Mouse (Mus musculus): ENCODE results near the gene Lpcat1. TPM values are rescaled to one million over a fixed set of nuclear protein-coding genes. Genes with fewer than 3 reads are reported as not detected.
A peak's percentile ranks its signal among the peaks of the same experiment; 100 is the strongest.

Lpcat1 gene
- polyA plus RNA-seq, 1 experiment from 2014 or later = 73.9 TPM

DNA sequence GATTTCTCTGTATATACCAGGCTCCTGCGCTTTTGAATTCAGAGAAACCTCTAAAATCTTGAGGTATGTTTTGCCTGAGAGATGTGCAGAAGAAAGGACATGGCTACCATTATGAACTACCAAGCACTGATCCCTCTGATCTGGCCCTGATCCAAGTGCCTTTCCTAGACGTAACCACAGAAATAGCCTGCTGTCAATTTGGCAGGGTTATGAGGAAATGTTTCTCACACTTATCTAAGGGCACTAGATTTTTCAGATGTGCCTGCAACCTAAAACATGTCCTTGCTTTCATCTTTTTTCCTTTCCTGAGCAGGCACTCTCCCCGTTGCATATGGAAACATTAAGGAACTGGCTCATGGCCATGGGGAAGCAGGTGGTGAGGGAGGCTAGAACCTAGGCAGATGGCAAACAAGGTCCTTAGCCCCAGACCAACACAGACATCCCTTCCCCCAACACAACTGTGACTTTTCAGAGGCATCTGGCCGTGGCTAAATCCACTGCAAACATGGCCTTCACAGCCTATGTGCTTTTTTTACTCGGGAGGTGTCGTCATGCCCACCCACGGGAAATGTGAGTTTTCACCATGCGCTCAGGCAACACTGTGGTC lies 23.7 kb downstream of the Lpcat1 start:
- in situ Hi-C loops (cut with MboI; ENCODE audit: low pct_unique_long_range_greater_than_20kb) = no loop called here
- no peak for ATAC-seq
- POLR2A ChIA-PET = interaction anchor here (0.6 kb wide), 1 partner anchor 24 kb away, joined by 7 read pairs; no protein-coding TSS in a partner anchor
- DNase-seq (ENCODE audit: low read depth, low spot score) = no peak
- H3K27me3 ChIP-seq = no peaks in the 10 kb centered on the region
- CTCF ChIA-PET = no interaction called here
- TF ChIP-seq CTCF (IDR thresholded peaks at IDR 0.05) = no peak

GRCm38 (mm10) chr13:73493183-73493582 lies 26.2 kb downstream of the Lpcat1 start:
- CTCF ChIA-PET = no interaction called here
- no peak for ATAC-seq

DNA sequence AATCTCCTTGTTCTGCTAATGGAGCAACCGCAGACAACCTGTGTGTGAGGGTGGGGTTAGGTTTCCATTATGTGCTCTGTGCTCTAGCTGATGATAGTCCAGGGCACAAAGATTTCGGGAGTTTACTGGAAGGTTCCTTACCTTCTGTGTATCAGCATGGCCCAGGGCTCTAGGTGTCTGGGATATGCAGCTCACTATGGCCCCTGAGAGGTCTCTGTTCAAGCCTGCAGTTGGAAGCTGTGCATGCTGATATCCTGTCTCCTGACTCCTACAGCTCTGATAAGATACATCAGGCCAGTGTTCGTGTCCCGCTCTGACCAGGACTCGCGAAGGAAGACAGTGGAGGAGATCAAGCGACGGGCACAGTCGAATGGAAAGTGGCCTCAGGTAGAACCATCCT lies 27.5 kb downstream of the Lpcat1 start:
- POLR2A ChIA-PET = no interaction called here
- H3K27me3 ChIP-seq = no peaks in the 10 kb centered on the region
- no peak for ATAC-seq
- no peak for TF ChIP-seq CTCF (IDR thresholded peaks at IDR 0.05)
- DNase-seq (ENCODE audit: low read depth, low spot score) = no peak
- CTCF ChIA-PET = interaction anchor here (1.0 to 1.8 kb wide), 4 partner anchors 9 to 64 kb away, joined by 3 to 6 read pairs (median 4); partner anchors contain the start of gene Lpcat1
- in situ Hi-C loops (cut with MboI; ENCODE audit: low pct_unique_long_range_greater_than_20kb) = no loop called here

More at GRCm38 (mm10) chr13:73493183-73493582, 26.2 kb downstream of the Lpcat1 start:
- POLR2A ChIA-PET = no interaction called here
- TF ChIP-seq CTCF (IDR thresholded peaks at IDR 0.05) = no peak
- in situ Hi-C loops (cut with MboI; ENCODE audit: low pct_unique_long_range_greater_than_20kb) = no loop called here
- no peaks in the 10 kb centered on the region for H3K27me3 ChIP-seq
- DNase-seq (ENCODE audit: low read depth, low spot score) = no peak

DNA sequence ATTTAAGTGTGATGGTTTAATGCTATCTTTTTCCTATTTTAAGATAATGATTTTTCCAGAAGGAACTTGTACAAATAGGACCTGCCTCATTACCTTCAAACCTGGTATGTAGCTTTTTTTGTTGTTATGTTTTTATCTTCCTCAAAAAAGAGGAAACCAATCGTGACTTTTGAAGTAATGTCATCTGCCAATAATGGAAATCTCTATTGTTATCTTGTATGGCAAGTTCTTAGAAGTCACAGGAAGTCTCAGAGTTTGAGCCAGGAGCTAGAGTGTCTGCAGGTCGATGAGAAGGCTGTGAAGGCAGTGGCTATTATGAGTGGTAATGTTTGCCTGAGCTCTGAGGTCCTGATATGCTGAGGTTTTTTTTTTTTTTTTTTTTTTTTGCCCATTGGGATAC lies 29.1 kb downstream of the Lpcat1 start:
- DNase-seq (ENCODE audit: low read depth, low spot score) = no peak
- no peak for ATAC-seq
- POLR2A ChIA-PET = interaction anchor here (1.2 kb wide), 2 partner anchors 11 to 12 kb away, joined by 4 to 6 read pairs; no protein-coding TSS in a partner anchor
- no peaks in the 10 kb centered on the region for H3K27me3 ChIP-seq
- CTCF ChIA-PET = interaction anchor here (0.7 to 0.9 kb wide), 3 partner anchors 24 to 222 kb away, joined by 3 read pairs; no protein-coding TSS in a partner anchor
- TF ChIP-seq CTCF (IDR thresholded peaks at IDR 0.05) = no peak
- in situ Hi-C loops (cut with MboI; ENCODE audit: low pct_unique_long_range_greater_than_20kb) = no loop called here

GRCm38 (mm10) chr13:73499893-73500604 lies 33.1 kb downstream of the Lpcat1 start:
- CTCF ChIA-PET = interaction anchor here (1.4 kb wide), 1 partner anchor 26 kb away, joined by 3 read pairs; no protein-coding TSS in a partner anchor
- ATAC-seq = no peak

GRCm38 (mm10) chr13:73502719-73503118 lies 35.7 kb downstream of the Lpcat1 start:
- ATAC-seq (no peak), DNase-seq (ENCODE audit: low read depth, low spot score) (no peak)
- no peaks in the 10 kb centered on the region for H3K27me3 ChIP-seq
- in situ Hi-C loops (cut with MboI; ENCODE audit: low pct_unique_long_range_greater_than_20kb) = loop anchor here (25.0 kb wide), 1 partner anchor 110 kb away; the partner anchor contains the start of gene Clptm1l
- CTCF ChIA-PET = interaction anchor here (0.9 to 3.5 kb wide), 11 partner anchors 8 to 85 kb away, joined by 3 to 39 read pairs (median 5); partner anchors contain the start of gene Lpcat1
- POLR2A ChIA-PET = interaction anchor here (0.6 to 1.0 kb wide), 2 partner anchors 46 to 73 kb away, joined by 3 to 9 read pairs; no protein-coding TSS in a partner anchor
- TF ChIP-seq CTCF (IDR thresholded peaks at IDR 0.05) = peak; percentile 65

More at GRCm38 (mm10) chr13:73499893-73500604, 33.1 kb downstream of the Lpcat1 start:
- no peak for DNase-seq (ENCODE audit: low read depth, low spot score)
- in situ Hi-C loops (cut with MboI; ENCODE audit: low pct_unique_long_range_greater_than_20kb) = loop anchor here (25.0 kb wide), 1 partner anchor 112 kb away; the partner anchor contains the start of gene Clptm1l
- no peak for TF ChIP-seq CTCF (IDR thresholded peaks at IDR 0.05)
- POLR2A ChIA-PET = no interaction called here
- H3K27me3 ChIP-seq = no peaks in the 10 kb centered on the region

DNA sequence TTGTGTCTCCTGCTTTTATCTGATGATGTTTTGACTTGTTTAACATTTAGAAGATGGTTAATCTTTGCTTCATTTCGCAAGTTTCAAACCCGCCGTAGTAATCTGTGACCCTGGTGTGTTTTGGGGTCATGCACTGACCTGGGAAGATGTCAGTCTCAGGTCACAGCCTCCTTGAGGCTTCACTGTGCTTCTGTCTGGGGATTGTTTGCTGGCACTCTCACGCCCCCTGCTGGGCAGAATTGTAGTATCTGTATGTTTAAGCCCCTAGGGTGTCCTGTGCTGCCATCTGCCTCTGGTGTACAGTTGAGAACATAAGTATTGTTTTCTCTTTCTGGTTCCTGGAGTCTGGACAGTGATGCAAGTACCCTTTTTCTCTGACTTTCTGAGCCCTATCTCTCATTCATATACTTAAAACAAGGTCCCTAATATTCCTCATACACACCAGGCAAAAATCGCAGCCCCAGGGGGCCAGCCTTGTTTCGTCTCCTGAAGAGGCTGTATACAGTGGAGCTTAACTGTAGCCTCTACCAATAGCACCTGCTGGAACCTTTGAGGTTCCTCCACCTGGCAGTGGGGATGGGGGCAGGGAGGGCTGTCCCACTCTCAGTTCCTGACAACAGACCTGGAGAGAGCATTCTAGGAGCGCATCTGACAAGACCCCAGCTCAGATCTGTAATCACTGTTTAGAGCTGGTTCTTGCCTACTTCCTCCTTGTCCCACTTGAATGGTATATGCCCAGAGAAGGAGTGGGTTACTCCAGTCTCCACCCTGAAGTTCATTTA lies 38.9 kb downstream of the Lpcat1 start:
- ChIA-PET CTCF (interaction anchor here (2.2 kb wide), 1 partner anchor 76 kb away, joined by 9 read pairs; no protein-coding TSS in a partner anchor), POLR2A (no interaction called here)
- H3K27me3 ChIP-seq = no peaks in the 10 kb centered on the region
- in situ Hi-C loops (cut with MboI; ENCODE audit: low pct_unique_long_range_greater_than_20kb) = loop anchor here (5.0 to 25.0 kb wide), 2 partner anchors 79 to 106 kb away; partner anchors contain the start of gene Clptm1l
- ATAC-seq (no peak), DNase-seq (ENCODE audit: low read depth, low spot score) (peak; percentile 33)
- peak; percentile 86 for TF ChIP-seq CTCF (IDR thresholded peaks at IDR 0.05)

DNA sequence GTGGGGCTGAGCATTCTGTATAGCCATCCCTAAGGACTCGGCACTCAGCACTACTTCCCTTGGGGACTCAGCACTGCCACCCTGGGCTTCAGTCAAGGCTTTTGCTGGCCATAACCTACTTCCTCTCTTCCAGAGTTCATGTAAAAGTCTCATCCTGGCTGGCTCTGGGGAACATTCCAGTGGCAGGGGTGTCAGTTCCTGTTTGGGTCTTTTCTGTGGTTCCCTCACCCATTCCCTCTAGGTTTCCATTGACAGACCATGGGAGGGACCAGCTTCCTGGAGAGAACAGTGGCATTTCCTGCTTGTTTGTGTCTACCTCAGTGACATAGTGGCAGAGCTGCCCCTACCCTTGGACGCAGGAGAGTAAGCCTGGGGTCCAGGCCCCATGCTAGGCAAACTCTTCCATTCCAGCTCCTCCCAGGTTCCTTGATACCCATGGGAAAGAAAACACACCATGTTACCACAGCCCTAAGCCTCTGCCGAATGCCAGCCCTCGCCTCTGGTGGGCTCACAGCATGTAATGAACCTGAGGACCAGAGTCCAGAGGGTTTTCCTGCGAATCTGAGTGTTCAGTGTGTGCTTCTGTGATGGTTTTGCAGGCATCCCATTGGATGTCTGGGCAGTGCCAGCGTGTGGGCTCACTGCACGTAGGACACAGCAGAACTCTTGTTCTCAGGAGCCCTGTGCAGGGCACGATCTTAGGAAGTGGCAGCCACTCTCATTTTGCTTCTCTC lies 42.0 kb downstream of the Lpcat1 start:
- H3K27me3 ChIP-seq = no peaks in the 10 kb centered on the region
- ChIA-PET POLR2A (interaction anchor here (1.0 kb wide), 1 partner anchor 10 kb away, joined by 3 read pairs; no protein-coding TSS in a partner anchor), CTCF (interaction anchor here (1.3 to 3.8 kb wide), 2 partner anchors 78 to 82 kb away, joined by 3 to 16 read pairs; no protein-coding TSS in a partner anchor)
- ATAC-seq = no peak
- in situ Hi-C loops (cut with MboI; ENCODE audit: low pct_unique_long_range_greater_than_20kb) = loop anchor here (5.0 to 25.0 kb wide), 2 partner anchors 82 to 103 kb away; partner anchors contain the start of gene Clptm1l
- TF ChIP-seq CTCF (IDR thresholded peaks at IDR 0.05) = no peak
- DNase-seq (ENCODE audit: low read depth, low spot score) = no peak

- ATAC-seq (no peak), DNase-seq (ENCODE audit: low read depth, low spot score) (no peak)
- H3K27me3 ChIP-seq = no peaks in the 10 kb centered on the region
- POLR2A ChIA-PET = interaction anchor here (1.0 kb wide), 1 partner anchor 11 kb away, joined by 3 read pairs; no protein-coding TSS in a partner anchor
- no peak for TF ChIP-seq CTCF (IDR thresholded peaks at IDR 0.05)
- in situ Hi-C loops (cut with MboI; ENCODE audit: low pct_unique_long_range_greater_than_20kb) = loop anchor here (5.0 to 25.0 kb wide), 3 partner anchors 83 to 182 kb away; partner anchors contain the start of gene Clptm1l
- CTCF ChIA-PET = interaction anchor here (0.7 to 3.8 kb wide), 3 partner anchors 75 to 83 kb away, joined by 3 to 16 read pairs (median 3); no protein-coding TSS in a partner anchor
Observed at GRCm38 (mm10) chr13:73509869-73510268, 42.9 kb downstream of the Lpcat1 start.

Measured in Patski (cell line).